Mouse (Mus musculus): ENCODE measurements at regions not wholly inside any gene's neighbourhood (a gene's known extent, or its start where the extent isn't known, plus 50 kb on each side); places are given as distances from the start of the nearest gene placed in this dataset.

DNA sequence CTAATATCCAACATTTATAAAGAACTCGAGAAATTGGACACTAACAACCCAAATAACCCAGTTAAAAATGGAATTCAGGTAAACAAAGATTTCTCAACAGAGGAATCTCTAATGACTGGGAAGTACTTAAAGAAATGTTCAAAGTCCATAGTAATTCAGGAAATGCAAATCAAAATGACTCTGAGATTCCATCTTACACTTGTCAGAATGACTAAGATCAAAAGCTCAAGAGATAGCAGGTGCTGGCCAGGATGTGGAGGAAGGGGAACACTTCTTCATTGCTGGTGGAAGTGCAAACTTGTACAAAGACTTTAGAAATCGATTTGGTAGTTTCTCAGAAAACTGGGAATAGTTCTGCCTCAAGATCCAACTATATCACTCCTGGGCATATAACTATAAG is 203.4 kb downstream of the Pdha2 start:
- no peak overlapping the region for H3K4me2 ChIP-seq (ENCODE audit: insufficient read depth, low read depth, poor library complexity, severe bottlenecking)
- no peaks in the 10 kb centered on the region for H3K9me3 ChIP-seq (replicated peaks; ENCODE audit: low read length)
- H3K27me3 ChIP-seq (replicated peaks), result no peaks in the 10 kb centered on the region
- no peaks in the 10 kb centered on the region for H3K36me3 ChIP-seq (replicated peaks in 1 of 2; ENCODE audit: control insufficient read depth in 1 of 2, insufficient read depth in 1 of 2, low read length in 1 of 2)
- no peak overlapping the region for H3K9ac ChIP-seq (ENCODE audit: insufficient read depth, low read depth)
- dilution Hi-C loops (cut with MboI; ENCODE audit: extremely low pct_ligation_motif_present, extremely low pct_unique_long_range_greater_than_20kb, low sequenced_read_pairs), result no loop called here
- TF ChIP-seq JUND (conservative IDR thresholded peaks at IDR 0.05; ENCODE audit: low read depth, low read length) (peak; percentile 74; the same call in 1 of the 2 replicates), JUN (IDR thresholded peaks at IDR 0.05; ENCODE audit: insufficient read depth, low read depth, low read length) (peak; percentile 68; the same call in 1 of the 2 replicates), EP300 (IDR thresholded peaks at IDR 0.05; ENCODE audit: low read length) (peak; percentile 84), ZNF384 (IDR thresholded peaks at IDR 0.05; ENCODE audit: low read depth, low read length) (no peak), ETS1 (conservative IDR thresholded peaks at IDR 0.05; ENCODE audit: low read depth, low read length) (peak; percentile 24; the same call in 1 of the 2 replicates), TCF12 (IDR thresholded peaks at IDR 0.05; ENCODE audit: low read depth, low read length) (peak; percentile 15; the same call in 1 of the 2 replicates), IRF4 (IDR thresholded peaks at IDR 0.05; ENCODE audit: low read depth, low read length) (peak; percentile 69), ELF1 (IDR thresholded peaks at IDR 0.05; ENCODE audit: low read depth, low read length) (no peak)
- H3K27ac ChIP-seq (ENCODE audit: insufficient read depth, low read depth), result no peak overlapping the region
- H3K4me1 ChIP-seq (ENCODE audit: control insufficient read depth in 1 of 2, insufficient read depth in 2 of 2), result peaks cover 3 to 38% of the 10 kb centered on the region in 2 experiments; a peak in 2 of 4 replicates
- in situ Hi-C loops (cut with MboI; ENCODE audit: low pct_ligation_motif_present, low pct_unique_long_range_greater_than_20kb, low sequenced_read_pairs), result no loop called here
- H3K4me3 ChIP-seq (replicated peaks in 1 of 3; ENCODE audit: low read depth in 2 of 3, low read length in 2 of 3, poor library complexity in 1 of 3), result no peak overlapping the region
- no peaks in the 10 kb centered on the region for H3K79me2 ChIP-seq (replicated peaks; ENCODE audit: control insufficient read depth, extremely low read depth, insufficient read depth, poor library complexity, severe bottlenecking)
- DNase-seq (ENCODE audit: extremely low read depth), result peak; percentile 37

DNA sequence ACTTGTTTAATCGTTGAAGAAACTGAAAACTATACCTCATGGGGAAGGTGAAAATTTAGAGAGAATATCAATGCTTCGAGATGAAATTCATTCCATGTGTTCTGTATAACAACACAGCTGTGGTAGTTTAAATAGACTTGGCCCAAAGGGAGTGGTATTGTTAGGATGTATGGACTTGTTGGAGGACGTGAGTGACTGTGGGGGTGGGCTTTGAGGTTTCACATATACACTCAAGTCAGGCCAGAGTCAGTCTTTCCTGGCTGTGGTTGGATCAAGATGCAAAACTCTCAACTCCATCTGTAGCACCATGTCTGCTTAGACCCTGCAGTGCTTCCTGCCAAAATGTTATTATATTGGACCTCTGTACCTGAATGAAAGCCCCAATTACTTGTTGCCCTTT is 206.3 kb downstream of the Pdha2 start:
- peaks cover 3 to 26% of the 10 kb centered on the region in 2 experiments; a peak in 2 of 4 replicates for H3K4me1 ChIP-seq (ENCODE audit: control insufficient read depth in 1 of 2, insufficient read depth in 2 of 2)
- in situ Hi-C loops (cut with MboI; ENCODE audit: low pct_ligation_motif_present, low pct_unique_long_range_greater_than_20kb, low sequenced_read_pairs), result no loop called here
- DNase-seq (ENCODE audit: extremely low read depth), result no peak
- dilution Hi-C loops (cut with MboI; ENCODE audit: extremely low pct_ligation_motif_present, extremely low pct_unique_long_range_greater_than_20kb, low sequenced_read_pairs), result no loop called here
- no peak overlapping the region for H3K4me2 ChIP-seq (ENCODE audit: insufficient read depth, low read depth, poor library complexity, severe bottlenecking)
- no peaks in the 10 kb centered on the region for H3K79me2 ChIP-seq (replicated peaks; ENCODE audit: control insufficient read depth, extremely low read depth, insufficient read depth, poor library complexity, severe bottlenecking)
- H3K9ac ChIP-seq (ENCODE audit: insufficient read depth, low read depth), result no peak overlapping the region
- H3K9me3 ChIP-seq (replicated peaks; ENCODE audit: low read length), result no peaks in the 10 kb centered on the region
- no peak overlapping the region for H3K27ac ChIP-seq (ENCODE audit: insufficient read depth, low read depth)
- TF ChIP-seq POLR2A (IDR thresholded peaks at IDR 0.05; ENCODE audit: low read depth, low read length) (no peak), MXI1 (IDR thresholded peaks at IDR 0.05; ENCODE audit: low read depth, low read length) (no peak), KAT2A (IDR thresholded peaks at IDR 0.05; ENCODE audit: insufficient replicate concordance, low read length) (no peak), TBP (conservative IDR thresholded peaks at IDR 0.05; ENCODE audit: low read depth, low read length) (no peak), UBTF (IDR thresholded peaks at IDR 0.05; ENCODE audit: low read depth, low read length) (no peak), PAX5 (IDR thresholded peaks at IDR 0.05; ENCODE audit: low read length) (no peak), MEF2A (IDR thresholded peaks at IDR 0.05; ENCODE audit: borderline replicate concordance, low read depth, low read length) (no peak), USF2 (conservative IDR thresholded peaks at IDR 0.05; ENCODE audit: low read depth, low read length) (no peak), ZNF384 (IDR thresholded peaks at IDR 0.05; ENCODE audit: low read depth, low read length) (no peak), MAX (IDR thresholded peaks at IDR 0.05; ENCODE audit: low read length) (no peak), ETS1 (conservative IDR thresholded peaks at IDR 0.05; ENCODE audit: low read depth, low read length) (no peak), ZC3H11A (IDR thresholded peaks at IDR 0.05; ENCODE audit: low read depth, low read length) (no peak), BHLHE40 (IDR thresholded peaks at IDR 0.05; ENCODE audit: low read depth, low read length) (no peak)
- H3K4me3 ChIP-seq (replicated peaks in 1 of 3; ENCODE audit: low read depth in 2 of 3, low read length in 2 of 3, poor library complexity in 1 of 3), result no peak overlapping the region
- no peaks in the 10 kb centered on the region for H3K36me3 ChIP-seq (replicated peaks in 1 of 2; ENCODE audit: control insufficient read depth in 1 of 2, insufficient read depth in 1 of 2, low read length in 1 of 2)
- no peaks in the 10 kb centered on the region for H3K27me3 ChIP-seq (replicated peaks)

All from CH12.LX (cell line).